Comparison of ENCODE assay signal across 9 mouse cellular contexts in the genomic region with DNA sequence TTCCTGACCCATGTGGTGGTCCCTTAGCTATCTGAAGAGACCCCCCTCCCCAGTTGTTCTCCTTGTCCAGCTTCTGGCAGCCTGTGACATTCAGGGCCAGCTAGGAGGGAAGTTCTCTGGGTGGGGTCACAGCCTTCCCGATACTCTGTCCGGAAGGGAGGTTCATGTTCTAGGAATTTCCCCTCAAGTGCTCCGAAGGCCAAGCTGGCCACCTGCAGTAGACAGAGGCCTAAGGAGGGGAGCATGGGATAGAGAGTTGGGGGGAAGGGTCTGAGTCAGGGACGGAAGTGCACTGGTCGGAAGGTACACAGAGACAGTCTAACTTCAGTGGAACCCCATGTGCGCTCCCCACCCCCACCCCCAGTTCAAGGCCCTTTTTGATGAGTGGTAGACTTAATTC. TPM values are rescaled to one million over a fixed set of nuclear protein-coding genes. Genes with fewer than 3 reads are reported as not detected.
DNase-seq lines count a peak whose midpoint lies in the region; ATAC-seq and TF ChIP-seq lines count a peak whose summit lies in the region.
"Had no signal": no experiment of that assay in that cellular context is flagged by ENCODE, and none has a peak within 500 bp of the region (broad histone marks: within the 10 kb centered on the region; RNA-seq: fewer than 3 reads in every experiment).

No protein-coding gene starts in this region.

- ATAC-seq in heart, embryonic 14.5 days (ENCODE audit: insufficient number of reproducible peaks, insufficient read depth, low FRiP score, low read depth) = peak; percentile 12; the same call in 1 of the 2 replicates
- ATAC-seq in limb, embryonic 13.5 days (ENCODE audit: low FRiP score, low read depth) = 0 out of 2 replicates have a peak, but pooled peaks have one; percentile 17
- no peak for ATAC-seq in neural tube, embryonic 12.5 days (ENCODE audit: low FRiP score, low read depth)

- WGBS in cerebellum, adult 2 months = 63% methylated on average over 6 of the region's 6 CpGs
- WGBS in heart, embryonic 14.5 days = 54% methylated on average over 6 of the region's 6 CpGs
- 49% methylated on average over 6 of the region's 6 CpGs for WGBS in limb, embryonic 13.5 days
- 42% methylated on average over 6 of the region's 6 CpGs for WGBS in neural tube, embryonic 12.5 days

- no peak for TF ChIP-seq CTCF in cerebellum, adult 2 months (IDR thresholded peaks at IDR 0.05; ENCODE audit: borderline replicate concordance, insufficient read depth, low read depth, low read length)

- no peak overlapping the region for H3K4me3 ChIP-seq in cerebellum, adult 2 months (replicated peaks; ENCODE audit: insufficient read depth, low read depth, low read length)
- no peak overlapping the region for H3K4me3 ChIP-seq in heart, embryonic 14.5 days (ENCODE audit: control insufficient read depth in 1 of 2, insufficient read depth in 1 of 2, low read depth in 1 of 2, low read length in 2 of 2)
- H3K4me3 ChIP-seq in limb, embryonic 13.5 days = no peak overlapping the region
- peak overlapping the region; percentile 62; the same call in 1 of the 2 replicates for H3K4me3 ChIP-seq in neural tube, embryonic 12.5 days

- peak overlapping the region; percentile 44; the same call in 1 of the 2 replicates for H3K27ac ChIP-seq in cerebellum, adult 2 months (ENCODE audit: insufficient read depth, low read length)
- H3K27ac ChIP-seq in heart, embryonic 14.5 days (replicated peaks in 1 of 2; ENCODE audit: control insufficient read depth in 1 of 2, insufficient read depth in 1 of 2, low read depth in 2 of 2, low read length in 2 of 2) = peak overlapping the region in 1 of 2 experiments; percentile 58; a peak in 1 of 4 replicates
- H3K27ac ChIP-seq in limb, embryonic 13.5 days = 0 out of 2 replicates have a peak overlapping the region, but pooled peaks have one; percentile 6
- H3K27ac ChIP-seq in neural tube, embryonic 12.5 days = peak overlapping the region; percentile 68; the same call in 1 of the 2 replicates
- H3K27ac ChIP-seq: macrophage had no signal

- no peaks in the 10 kb centered on the region for H3K9me3 ChIP-seq in heart, embryonic 14.5 days (ENCODE audit: control insufficient read depth, low read length)
- no peaks in the 10 kb centered on the region for H3K9me3 ChIP-seq in limb, embryonic 13.5 days
- H3K9me3 ChIP-seq in neural tube, embryonic 12.5 days = no peaks in the 10 kb centered on the region

- H3K36me3 ChIP-seq in heart, embryonic 14.5 days (ENCODE audit: control insufficient read depth, insufficient read depth, low read length) = no peaks in the 10 kb centered on the region
- no peaks in the 10 kb centered on the region for H3K36me3 ChIP-seq in limb, embryonic 13.5 days
- peaks cover 27% of the 10 kb centered on the region for H3K36me3 ChIP-seq in neural tube, embryonic 12.5 days

- no peak for DNase-seq in cerebellum, adult 2 months
- DNase-seq in cerebellum, postnatal 25 days = no peak
- DNase-seq in urinary bladder, adult 2 months (ENCODE audit: low spot score) = no peak
- no peak for DNase-seq in cerebellum, postnatal 10 days
- no peak for DNase-seq in urinary bladder, postnatal 36 days (ENCODE audit: low spot score in 2 of 2)

- no peak for TF ChIP-seq POLR2A in cerebellum, adult 2 months (IDR thresholded peaks at IDR 0.05; ENCODE audit: borderline replicate concordance, insufficient read depth, low read length)

- H3K27me3 ChIP-seq in cerebellum, adult 2 months (ENCODE audit: control insufficient read depth, insufficient read depth, low read length) = no peaks in the 10 kb centered on the region
- no peaks in the 10 kb centered on the region for H3K27me3 ChIP-seq in heart, embryonic 14.5 days (ENCODE audit: control insufficient read depth, insufficient read depth, low read length)
- no peaks in the 10 kb centered on the region for H3K27me3 ChIP-seq in limb, embryonic 13.5 days
- no peaks in the 10 kb centered on the region for H3K27me3 ChIP-seq in neural tube, embryonic 12.5 days (replicated peaks)

- H3K9ac ChIP-seq in heart, embryonic 14.5 days (ENCODE audit: low read length) = no peak overlapping the region
- no peak overlapping the region for H3K9ac ChIP-seq in limb, embryonic 13.5 days
- peak overlapping the region; percentile 92 for H3K9ac ChIP-seq in neural tube, embryonic 12.5 days

- H3K4me1 ChIP-seq in cerebellum, adult 2 months (ENCODE audit: control insufficient read depth, insufficient read depth, low read length) = 0 out of 2 replicates have a peak, but pooled peaks cover 3% of the 10 kb centered on the region
- H3K4me1 ChIP-seq in heart, embryonic 14.5 days (ENCODE audit: control insufficient read depth in 2 of 2, insufficient read depth in 2 of 2, low read length in 2 of 2) = peaks cover 24 to 25% of the 10 kb centered on the region in 2 experiments
- peaks cover 36% of the 10 kb centered on the region for H3K4me1 ChIP-seq in limb, embryonic 13.5 days
- peaks cover 59% of the 10 kb centered on the region for H3K4me1 ChIP-seq in neural tube, embryonic 12.5 days

- H3K4me2 ChIP-seq in heart, embryonic 14.5 days (ENCODE audit: low read length) = no peak overlapping the region
- no peak overlapping the region for H3K4me2 ChIP-seq in limb, embryonic 13.5 days (replicated peaks)
- peak overlapping the region; percentile 89 for H3K4me2 ChIP-seq in neural tube, embryonic 12.5 days (replicated peaks)

RNA-seq across cellular contexts. Expression of gene Adgrg3, which starts 17.5 kb away (rescaled TPM):
- polyA plus RNA-seq in cerebellum, adult 2 months (2012; rRNA removed) = 0.16 and 0.25 TPM in 2 replicates
- polyA plus RNA-seq in heart, embryonic 14.5 days (2014; fragmentation: Nextera tagmentation; extraction: Ambion mirVana) = 3.4 and 3.7 TPM in 2 replicates
- polyA plus RNA-seq in limb, embryonic 13.5 days (2015; fragmentation: Nextera tagmentation; extraction: Ambion mirVana) = 3.0 and 3.3 TPM in 2 replicates
- 2.4 and 2.6 TPM in 2 replicates for polyA plus RNA-seq in neural tube, embryonic 12.5 days (2016; fragmentation: Nextera tagmentation; extraction: Ambion mirVana)
- polyA plus RNA-seq in urinary bladder, adult 2 months (2012; rRNA removed) = 4.9 and 6.3 TPM in 2 replicates

RNA-seq across cellular contexts. Expression of gene Adgrg1, which starts 25.4 kb away (rescaled TPM):
- 75.8 and 79.1 TPM in 2 replicates for polyA plus RNA-seq in cerebellum, adult 2 months (2012; rRNA removed)
- polyA plus RNA-seq in heart, embryonic 14.5 days (2014; fragmentation: Nextera tagmentation; extraction: Ambion mirVana) = 2.7 and 2.9 TPM in 2 replicates
- 7.9 and 8.7 TPM in 2 replicates for polyA plus RNA-seq in limb, embryonic 13.5 days (2015; fragmentation: Nextera tagmentation; extraction: Ambion mirVana)
- polyA plus RNA-seq in neural tube, embryonic 12.5 days (2016; fragmentation: Nextera tagmentation; extraction: Ambion mirVana) = 177 and 208 TPM in 2 replicates
- 47.4 and 52.8 TPM in 2 replicates for polyA plus RNA-seq in urinary bladder, adult 2 months (2012; rRNA removed)

RNA-seq across cellular contexts. Expression of gene Drc7, which starts 54.9 kb away (rescaled TPM):
- 2.2 and 5.1 TPM in 2 replicates for polyA plus RNA-seq in cerebellum, adult 2 months (2012; rRNA removed)
- polyA plus RNA-seq in heart, embryonic 14.5 days (2014; fragmentation: Nextera tagmentation; extraction: Ambion mirVana) = not detected in 2 replicates
- not detected in 2 replicates for polyA plus RNA-seq in limb, embryonic 13.5 days (2015; fragmentation: Nextera tagmentation; extraction: Ambion mirVana)
- 0.09 and 0.13 TPM in 2 replicates for polyA plus RNA-seq in neural tube, embryonic 12.5 days (2016; fragmentation: Nextera tagmentation; extraction: Ambion mirVana)
- polyA plus RNA-seq in urinary bladder, adult 2 months (2012; rRNA removed) = 0.04 TPM in 1 of 2 replicates, not detected in the other
- polyA plus RNA-seq: macrophage had no signal
